Mouse (Mus musculus) midbrain, embryonic 12.5 days (tissue): ENCODE data around the gene Nxnl1. TPM values are rescaled to one million over a fixed set of nuclear protein-coding genes. Genes with fewer than 3 reads are reported as not detected.
"Not testable (repeated sequence)": the region's sequence is repeated elsewhere in the genome, so short reads cannot be mapped to it uniquely, and the experiment has no call there.

Source experiments
- ATAC-seq: fragments of 200-750 bp; cut with Nextera tagmentation; 2 replicates; pipeline ENCODE4 v1.8.0; 2017; ENCODE audit warnings: low read depth, moderate TSS enrichment, moderate library complexity; ENCODE audit not compliant: low FRiP score
- H3K27ac ChIP-seq: fragments of 300-500 bp; sonication (generic); replicated peaks from 2 replicates; pipeline ENCODE4 v1.5.1; 2016; ENCODE audit warnings: mild to moderate bottlenecking
- H3K27me3 ChIP-seq: fragments of 300-500 bp; sonication (generic); 2 replicates; pipeline ENCODE4 v1.6.1; 2016; ENCODE audit warnings: mild to moderate bottlenecking
- H3K36me3 ChIP-seq: fragments of 300-500 bp; sonication (generic); 2 replicates; pipeline ENCODE4 v1.6.1; 2016
- H3K4me1 ChIP-seq: fragments of 300-500 bp; sonication (generic); 2 replicates; pipeline ENCODE4 v1.6.1; 2016
- H3K4me2 ChIP-seq: fragments of 300-500 bp; sonication (generic); replicated peaks from 2 replicates; pipeline ENCODE4 v1.6.1; 2016; ENCODE audit warnings: mild to moderate bottlenecking, moderate library complexity
- H3K4me3 ChIP-seq: fragments of 300-500 bp; sonication (generic); 2 replicates; pipeline ENCODE4 v1.5.1; 2016; ENCODE audit warnings: mild to moderate bottlenecking
- H3K9ac ChIP-seq: fragments of 300-500 bp; sonication (generic); replicated peaks from 2 replicates; pipeline ENCODE4 v1.6.1; 2016; ENCODE audit warnings: mild to moderate bottlenecking, moderate library complexity
- H3K9me3 ChIP-seq: fragments of 300-500 bp; sonication (generic); 2 replicates; pipeline ENCODE4 v1.6.1; 2016; ENCODE audit warnings: mild to moderate bottlenecking
- WGBS: fragments of 180-500 bp; shearing (Covaris S2); methylation state at CpG from one replicate; pipeline ENCODE4 v1.1.7; 2016; 5-methylcytosine and 5-hydroxymethylcytosine counted together
- polyA plus RNA-seq: library from polyadenylated mRNA; unstranded; fragments of >200 nt; fragmentation: Nextera tagmentation; extraction: Ambion mirVana; gene quantifications from 2 replicates; pipeline ENCODE4 v1.2.1, GENCODE M21; 2016

Gene Nxnl1
- polyA plus RNA-seq, 1 experiment from 2014 or later, result not detected

DNA sequence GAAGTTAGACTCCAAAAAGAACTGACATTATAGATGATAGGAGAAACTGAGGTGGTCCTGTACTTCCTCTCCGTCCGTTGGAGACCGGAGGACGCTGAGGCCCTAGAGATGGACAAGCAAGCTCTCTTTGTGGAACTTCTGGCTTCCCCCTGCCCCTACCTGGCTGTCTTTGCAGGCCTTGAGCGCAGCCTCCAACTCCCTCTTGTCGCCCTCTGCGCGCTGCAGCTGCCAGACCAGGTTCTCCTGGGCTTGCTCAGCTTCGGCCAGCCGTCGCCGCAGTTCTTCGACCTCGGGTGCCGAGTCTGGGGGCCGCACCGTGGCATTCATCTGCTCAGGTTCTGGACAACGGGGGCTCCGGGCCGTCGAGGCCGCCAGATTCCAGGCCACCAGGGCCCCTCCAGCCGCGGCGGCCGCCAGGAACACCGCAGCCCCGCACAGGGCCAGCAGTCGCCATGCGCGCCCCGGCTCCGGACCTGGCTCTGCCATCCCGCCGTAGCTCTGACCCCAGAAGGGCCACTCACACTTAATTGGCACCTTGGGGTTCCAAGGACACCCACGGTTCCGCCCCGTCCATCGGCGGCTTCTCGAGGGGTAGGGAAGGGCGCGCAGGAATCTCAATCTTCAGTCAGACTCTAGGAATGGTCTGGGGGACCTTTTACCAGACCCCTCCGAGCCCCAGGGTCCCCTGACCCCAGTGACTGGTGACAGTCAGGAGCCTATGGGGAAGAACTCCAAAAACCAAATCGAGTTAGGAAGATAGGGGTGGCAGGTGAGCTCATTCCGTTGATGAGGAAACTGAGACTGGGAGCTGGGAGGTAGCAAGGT lies 41.0 kb downstream of the Nxnl1 start, which contains the start of gene Ccdc194:
Ccdc194 (minus strand) TSS at position 486 of the 825 bp plus-strand sequence.
- Histone ChIP-seq H3K4me2 (peak within 1 kb of the TSS; percentile 25; the same call in 1 of the 2 replicates), H3K27me3 (peaks cover 72% of the 10 kb centered on the region), H3K36me3 (no peaks in the 10 kb centered on the region), H3K27ac (no peak within 1 kb of the TSS), H3K9me3 (no peaks in the 10 kb centered on the region), H3K9ac (no peak within 1 kb of the TSS), H3K4me1 (peaks cover 15% of the 10 kb centered on the region), H3K4me3 (0 out of 2 replicates have a peak within 1 kb of the TSS, but pooled peaks have one; percentile 3)
- ATAC-seq, result no peak
- 6% methylated on average over 46 of the region's 46 CpGs for WGBS

DNA sequence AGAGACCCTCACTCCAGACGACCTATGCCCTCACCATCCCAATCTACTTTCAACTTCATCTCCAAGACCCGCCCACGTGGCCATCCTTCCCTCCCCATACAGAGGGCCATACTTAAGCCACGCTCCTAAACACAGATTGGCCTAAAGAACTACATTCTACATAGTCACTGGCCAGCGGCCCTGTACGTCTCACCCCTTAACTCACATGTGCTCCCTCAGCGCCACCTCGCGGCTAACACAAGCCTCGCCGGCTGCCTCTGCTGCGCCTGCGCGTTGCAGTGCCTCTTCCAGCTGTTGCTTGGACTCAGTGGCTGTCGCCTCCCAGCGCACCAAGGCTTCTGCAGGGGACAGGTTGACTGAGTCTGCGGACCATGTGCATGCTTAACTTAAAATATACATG lies 44.8 kb downstream of the Nxnl1 start:
- peaks cover 52% of the 10 kb centered on the region for H3K27me3 ChIP-seq
- no peak overlapping the region for H3K27ac ChIP-seq
- H3K9me3 ChIP-seq, result no peaks in the 10 kb centered on the region
- ATAC-seq, result peak; percentile 88
- no peaks in the 10 kb centered on the region for H3K36me3 ChIP-seq
- no peak overlapping the region for H3K4me2 ChIP-seq
- H3K4me1 ChIP-seq, result peaks cover 16% of the 10 kb centered on the region
- 3% methylated on average over 17 of the region's 17 CpGs for WGBS
- H3K9ac ChIP-seq, result no peak overlapping the region
- H3K4me3 ChIP-seq, result no peak overlapping the region

DNA sequence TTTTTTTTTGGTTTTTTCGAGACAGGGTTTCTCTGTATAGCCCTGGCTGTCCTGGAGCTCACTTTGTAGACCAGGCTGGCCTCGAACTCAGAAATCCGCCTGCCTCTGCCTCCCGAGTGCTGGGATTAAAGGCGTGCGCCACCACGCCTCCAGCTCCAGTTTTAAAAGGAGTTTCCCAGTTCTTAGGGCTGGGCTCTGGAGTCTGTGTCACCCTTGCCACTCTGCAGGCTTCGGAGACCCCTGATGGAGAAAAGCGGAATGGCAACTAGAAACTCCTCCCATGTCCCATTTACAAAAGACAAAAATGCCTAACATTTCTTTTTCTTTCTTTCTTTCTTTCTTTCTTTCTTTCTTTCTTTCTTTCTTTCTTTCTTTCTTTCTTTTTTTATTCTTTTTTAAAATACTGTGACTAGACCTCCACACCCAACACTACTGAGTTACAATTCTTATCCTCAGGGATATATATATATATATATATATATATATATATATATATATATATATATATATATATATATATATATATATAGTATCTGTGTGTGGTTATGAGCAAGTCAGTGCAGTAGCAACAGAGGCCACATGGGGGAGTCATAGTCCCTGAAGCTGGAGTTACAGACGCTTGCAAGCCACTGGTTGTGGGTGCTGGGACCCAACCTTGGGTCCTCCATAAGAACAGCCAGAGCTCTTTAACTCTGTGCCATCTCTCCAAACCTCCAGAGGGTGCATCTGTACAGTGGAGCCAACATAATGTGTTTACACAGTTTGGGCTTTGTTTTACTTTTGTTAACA lies 47.2 kb downstream of the Nxnl1 start:
- not testable (repeated sequence) for H3K27ac ChIP-seq, H3K9me3 ChIP-seq, ATAC-seq, H3K9ac ChIP-seq, H3K4me2 ChIP-seq, H3K36me3 ChIP-seq, H3K4me1 ChIP-seq, H3K4me3 ChIP-seq
- peaks cover 28% of the 10 kb centered on the region for H3K27me3 ChIP-seq
- WGBS, result 42% methylated on average over 9 of the region's 10 CpGs

DNA sequence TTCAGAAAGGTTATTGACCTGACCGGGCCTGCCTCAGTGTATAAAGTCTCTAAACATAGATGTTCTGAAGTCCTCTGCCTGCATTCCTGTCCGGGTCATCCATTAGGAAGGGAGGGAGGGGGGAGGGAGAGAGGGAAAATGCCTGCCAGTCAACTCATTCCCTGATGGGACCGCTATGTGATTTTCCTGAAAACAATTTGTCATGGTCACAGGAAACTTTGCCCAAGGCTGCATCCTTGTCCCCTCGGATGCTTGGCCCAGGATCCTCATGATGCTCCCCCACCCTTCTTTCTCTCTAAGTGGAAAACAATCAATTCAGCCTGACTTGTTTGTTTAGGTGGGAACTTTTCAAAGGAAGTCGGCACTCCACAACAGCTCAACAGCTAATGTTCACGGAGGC lies 49.6 kb downstream of the Nxnl1 start:
- H3K4me1 ChIP-seq, result peaks cover 4% of the 10 kb centered on the region; the same call in 1 of the 2 replicates
- no peak overlapping the region for H3K9ac ChIP-seq
- H3K27me3 ChIP-seq, result peaks cover 8% of the 10 kb centered on the region
- 28% methylated on average over 6 of the region's 6 CpGs for WGBS
- no peak for ATAC-seq
- H3K4me3 ChIP-seq, result no peak overlapping the region
- H3K36me3 ChIP-seq, result no peaks in the 10 kb centered on the region
- no peak overlapping the region for H3K27ac ChIP-seq
- H3K9me3 ChIP-seq, result no peaks in the 10 kb centered on the region
- H3K4me2 ChIP-seq, result no peak overlapping the region

DNA sequence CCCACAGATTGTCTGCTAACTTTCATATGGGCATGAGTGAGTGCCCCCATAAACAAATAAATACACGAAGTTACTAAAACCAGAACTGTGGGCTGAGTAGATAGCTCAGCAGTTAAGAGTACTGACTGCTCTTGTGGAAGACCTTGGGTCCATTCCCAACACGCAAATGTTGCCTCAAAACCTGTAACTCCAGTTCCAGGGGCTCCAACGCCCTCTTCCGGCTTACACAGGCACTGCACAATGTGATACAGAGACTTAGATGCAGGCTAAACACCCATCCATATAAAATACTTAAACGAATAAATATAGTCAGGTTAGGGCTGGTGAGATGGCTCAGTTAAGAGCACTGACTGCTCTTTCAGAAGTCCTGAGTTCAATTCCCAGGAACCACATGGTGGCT lies 51.4 kb downstream of the Nxnl1 start:
- H3K27ac ChIP-seq, result no peak overlapping the region
- H3K4me2 ChIP-seq, result no peak overlapping the region
- WGBS, result 67% methylated on average over 5 of the region's 5 CpGs
- H3K4me1 ChIP-seq, result peaks cover 4% of the 10 kb centered on the region; the same call in 1 of the 2 replicates
- H3K36me3 ChIP-seq, result no peaks in the 10 kb centered on the region
- no peak for ATAC-seq
- H3K4me3 ChIP-seq, result no peak overlapping the region
- no peaks in the 10 kb centered on the region for H3K9me3 ChIP-seq
- H3K9ac ChIP-seq, result no peak overlapping the region
- H3K27me3 ChIP-seq, result peaks cover 20% of the 10 kb centered on the region

DNA sequence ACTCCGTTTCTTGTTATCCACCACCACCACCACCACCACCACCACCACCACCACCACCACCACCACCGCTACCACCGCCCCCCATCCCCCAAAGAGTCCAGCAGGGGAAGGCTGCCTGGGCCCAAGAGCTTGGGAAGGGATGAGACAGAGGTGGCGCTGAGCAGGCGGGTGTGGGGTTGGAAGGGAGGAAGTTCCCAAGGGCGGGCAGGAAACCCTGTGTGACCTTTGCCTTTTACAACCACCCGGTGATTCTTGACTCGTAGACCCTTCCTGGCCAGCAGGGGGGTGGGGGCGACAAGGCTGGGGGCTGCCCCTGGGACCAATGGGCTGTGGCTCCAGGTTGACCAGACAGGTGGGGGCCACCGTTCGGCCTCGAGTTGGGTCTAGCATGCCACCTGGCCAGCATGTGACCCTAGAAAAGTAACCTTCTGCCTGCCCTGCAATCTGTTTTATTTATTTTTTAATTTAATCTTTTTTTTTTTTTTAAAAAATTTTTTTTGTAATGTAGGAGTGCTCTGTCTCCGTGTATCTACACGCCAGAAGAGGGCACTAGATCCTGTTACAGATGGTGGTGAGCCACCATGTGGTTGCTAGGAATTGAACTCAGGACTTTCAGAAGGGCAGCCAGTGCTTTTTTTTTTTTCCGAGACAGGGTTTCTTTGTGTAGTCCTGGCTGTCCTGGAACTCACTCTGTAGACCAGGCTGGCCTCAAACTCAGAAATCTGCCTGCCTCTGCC lies 53.2 kb downstream of the Nxnl1 start:
- H3K9me3 ChIP-seq, result no peaks in the 10 kb centered on the region
- H3K27ac ChIP-seq, result no peak overlapping the region
- no peak overlapping the region for H3K4me2 ChIP-seq
- peaks cover 37% of the 10 kb centered on the region for H3K27me3 ChIP-seq
- H3K36me3 ChIP-seq, result no peaks in the 10 kb centered on the region
- WGBS, result 76% methylated on average over 15 of the region's 15 CpGs
- no peak for ATAC-seq
- no peak overlapping the region for H3K4me3 ChIP-seq
- no peak overlapping the region for H3K9ac ChIP-seq
- peaks cover 4% of the 10 kb centered on the region; the same call in 1 of the 2 replicates for H3K4me1 ChIP-seq

DNA sequence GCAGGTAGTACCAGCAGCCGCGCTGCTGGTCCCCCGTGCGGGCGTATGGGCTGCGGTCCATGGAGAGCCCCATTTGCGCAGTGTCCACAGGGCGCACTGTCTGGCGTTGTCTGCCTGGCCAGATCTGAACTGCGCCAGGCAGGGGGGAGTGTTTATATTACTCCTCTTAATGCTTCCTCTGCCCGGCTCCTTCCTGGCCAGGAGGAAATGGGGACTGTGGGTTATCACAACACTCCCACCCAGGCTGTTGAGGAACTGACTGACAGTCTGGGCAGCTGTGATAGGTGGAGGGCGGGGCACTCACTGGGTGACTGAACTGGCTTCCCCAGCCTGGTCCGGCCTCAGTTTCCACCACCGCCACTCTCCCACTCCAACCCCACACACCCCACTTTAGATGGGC lies 54.8 kb downstream of the Nxnl1 start, which contains the start of gene Plvap:
Plvap (minus strand) TSS at position 109 of the 400 bp plus-strand sequence.
- Histone ChIP-seq H3K9ac (no peak within 1 kb of the TSS), H3K4me1 (peaks cover 9% of the 10 kb centered on the region), H3K4me2 (no peak within 1 kb of the TSS), H3K27me3 (peaks cover 52% of the 10 kb centered on the region), H3K36me3 (no peaks in the 10 kb centered on the region), H3K9me3 (no peaks in the 10 kb centered on the region), H3K4me3 (no peak within 1 kb of the TSS), H3K27ac (no peak within 1 kb of the TSS)
- ATAC-seq, result no peak
- WGBS, result 71% methylated on average over 14 of the region's 14 CpGs

Other genes with a start within 250 kb of the Nxnl1 start
- gene Use1, start 199.8 kb downstream of the Nxnl1 start, polyA plus RNA-seq, result 75.8 and 82.5 TPM in 2 replicates
- gene Ocel1, start 195.3 kb downstream of the Nxnl1 start, polyA plus RNA-seq, result 4.5 and 6.3 TPM in 2 replicates
- gene Nr2f6, start 184.6 kb downstream of the Nxnl1 start, polyA plus RNA-seq, result 54.4 and 58.5 TPM in 2 replicates
- 5.6 and 5.9 TPM in 2 replicates for gene Ushbp1, start 170.8 kb downstream of the Nxnl1 start, polyA plus RNA-seq
- 91.7 and 102 TPM in 2 replicates for gene Babam1, start 169.7 kb downstream of the Nxnl1 start, polyA plus RNA-seq
- 34.8 and 39.1 TPM in 2 replicates for gene Ankle1, start 160.6 kb downstream of the Nxnl1 start, polyA plus RNA-seq
- 109 and 111 TPM in 2 replicates for gene Abhd8, start 102.9 kb downstream of the Nxnl1 start, polyA plus RNA-seq
- 235 and 245 TPM in 2 replicates for gene Mrpl34, start 101.6 kb downstream of the Nxnl1 start, polyA plus RNA-seq
- 145 and 152 TPM in 2 replicates for gene Dda1, start 97.4 kb downstream of the Nxnl1 start, polyA plus RNA-seq
- 14.2 and 18.7 TPM in 2 replicates for gene Ano8, start 80.6 kb downstream of the Nxnl1 start, polyA plus RNA-seq
- gene Gtpbp3, start 78.5 kb downstream of the Nxnl1 start, polyA plus RNA-seq, result 15.5 and 18.3 TPM in 2 replicates
- gene Plvap, start 54.8 kb downstream of the Nxnl1 start, polyA plus RNA-seq, result 26.9 and 29.5 TPM in 2 replicates
- gene Ccdc194, start 40.9 kb downstream of the Nxnl1 start, polyA plus RNA-seq, result 0.13 and 0.41 TPM in 2 replicates
- gene Bst2, start 29.1 kb downstream of the Nxnl1 start, polyA plus RNA-seq, result 13.1 and 14.5 TPM in 2 replicates
- gene Mvb12a, start 23.7 kb downstream of the Nxnl1 start, polyA plus RNA-seq, result 54.0 and 57.0 TPM in 2 replicates
- 0.14 TPM in 2 replicates for gene Tmem221, start 7.7 kb downstream of the Nxnl1 start, polyA plus RNA-seq
- gene Slc27a1, start 2.3 kb upstream of the Nxnl1 start, polyA plus RNA-seq, result 38.4 and 44.4 TPM in 2 replicates
- gene Pgls, start 25.6 kb upstream of the Nxnl1 start, polyA plus RNA-seq, result 215 and 216 TPM in 2 replicates
- gene Fam129c, start 31.0 kb upstream of the Nxnl1 start, polyA plus RNA-seq, result 6.5 and 6.9 TPM in 2 replicates
- gene Colgalt1, start 44.4 kb upstream of the Nxnl1 start, polyA plus RNA-seq, result 52.1 and 56.2 TPM in 2 replicates
- gene Unc13a, start 105.2 kb upstream of the Nxnl1 start, polyA plus RNA-seq, result 12.8 and 16.9 TPM in 2 replicates
- 3.3 and 3.4 TPM in 2 replicates for gene Jak3, start 109.7 kb upstream of the Nxnl1 start, polyA plus RNA-seq
- gene Insl3, start 122.6 kb upstream of the Nxnl1 start, polyA plus RNA-seq, result not detected in 2 replicates
- gene B3gnt3, start 135.2 kb upstream of the Nxnl1 start, polyA plus RNA-seq, result 0.55 and 0.66 TPM in 2 replicates
- 39.2 and 43.7 TPM in 2 replicates for gene Fcho1, start 159.1 kb upstream of the Nxnl1 start, polyA plus RNA-seq